Comparison of ENCODE assay signal across 16 mouse cellular contexts in genomic region chr13:78446726-78447031, GRCm38 (mm10).
A peak's percentile ranks its signal among the peaks of the same experiment; 100 is the strongest.
DNase-seq lines count a peak whose midpoint lies in the region; ATAC-seq and TF ChIP-seq lines count a peak whose summit lies in the region.
"Had no signal": no experiment of that assay in that cellular context is flagged by ENCODE, and none has a peak within 500 bp of the region (broad histone marks: within the 10 kb centered on the region; RNA-seq: fewer than 3 reads in every experiment).

No protein-coding gene starts in this region.

- peaks cover 17% of the 10 kb centered on the region for H3K4me1 ChIP-seq in hindbrain, embryonic 12.5 days
- peaks cover 46% of the 10 kb centered on the region for H3K4me1 ChIP-seq in midbrain, embryonic 10.5 days
- H3K4me1 ChIP-seq in neural tube, embryonic 13.5 days (replicated peaks) = peaks cover 24% of the 10 kb centered on the region
- H3K4me1 ChIP-seq in liver, embryonic 11.5 days (replicated peaks; ENCODE audit: control insufficient read depth, insufficient read depth, low read length) = no peaks in the 10 kb centered on the region
- H3K4me1 ChIP-seq: stomach, embryonic 15.5 days had no signal

- peak overlapping the region; percentile 21 for H3K4me3 ChIP-seq in left cerebral cortex, adult 2 months
- H3K4me3 ChIP-seq in hindbrain, embryonic 12.5 days = no peak overlapping the region
- peak overlapping the region; percentile 18; the same call in 1 of the 2 replicates for H3K4me3 ChIP-seq in midbrain, embryonic 10.5 days
- no peak overlapping the region for H3K4me3 ChIP-seq in neural tube, embryonic 13.5 days
- H3K4me3 ChIP-seq in liver, embryonic 11.5 days (ENCODE audit: low read depth, low read length) = no peak overlapping the region
- H3K4me3 ChIP-seq: heart, embryonic 10.5 days; intestine, embryonic 15.5 days; myocyte; stomach, embryonic 15.5 days had no signal

- H3K4me2 ChIP-seq in hindbrain, embryonic 12.5 days (replicated peaks) = peak overlapping the region; percentile 34; the same call in 1 of the 2 replicates
- H3K4me2 ChIP-seq in neural tube, embryonic 13.5 days = peak overlapping the region; percentile 42
- H3K4me2 ChIP-seq in liver, embryonic 11.5 days = no peak overlapping the region
- H3K4me2 ChIP-seq: intestine, embryonic 15.5 days; stomach, embryonic 15.5 days had no signal

- intact Hi-C loops in left cerebral cortex, adult 2 months (cut with DNase I) = no loop called here
- intact Hi-C loops in left cerebral cortex, postnatal 10 days (cut with DNase I) = no loop called here
- intact Hi-C loops in gastrocnemius, postnatal 14 days (cut with DNase I; ENCODE audit: low total_unique reads) = no loop called here

- no peak for TF ChIP-seq CTCF in left cerebral cortex, adult 2 months (IDR thresholded peaks at IDR 0.05)

- no peak overlapping the region for H3K9ac ChIP-seq in hindbrain, embryonic 12.5 days
- H3K9ac ChIP-seq in neural tube, embryonic 13.5 days = no peak overlapping the region
- no peak overlapping the region for H3K9ac ChIP-seq in liver, embryonic 11.5 days (ENCODE audit: low read depth, low read length)
- H3K9ac ChIP-seq: intestine, embryonic 15.5 days; stomach, embryonic 15.5 days had no signal

- no peak overlapping the region for H3K27ac ChIP-seq in left cerebral cortex, adult 2 months
- H3K27ac ChIP-seq in hindbrain, embryonic 12.5 days = no peak overlapping the region
- H3K27ac ChIP-seq in midbrain, embryonic 10.5 days (replicated peaks) = peak overlapping the region; percentile 82
- no peak overlapping the region for H3K27ac ChIP-seq in neural tube, embryonic 13.5 days (replicated peaks)
- H3K27ac ChIP-seq in liver, embryonic 11.5 days (ENCODE audit: low read depth, low read length) = no peak overlapping the region
- H3K27ac ChIP-seq: intestine, embryonic 15.5 days; stomach, embryonic 15.5 days had no signal

- WGBS in hindbrain, embryonic 12.5 days = 69% methylated on average over 5 of the region's 5 CpGs
- WGBS in midbrain, embryonic 10.5 days = 53% methylated on average over 5 of the region's 5 CpGs
- 52% methylated on average over 5 of the region's 5 CpGs for WGBS in neural tube, embryonic 13.5 days
- WGBS in liver, embryonic 11.5 days = 83% methylated on average over 5 of the region's 5 CpGs

- no peaks in the 10 kb centered on the region for H3K36me3 ChIP-seq in hindbrain, embryonic 12.5 days
- no peaks in the 10 kb centered on the region for H3K36me3 ChIP-seq in midbrain, embryonic 10.5 days
- H3K36me3 ChIP-seq in neural tube, embryonic 13.5 days = no peaks in the 10 kb centered on the region
- no peaks in the 10 kb centered on the region for H3K36me3 ChIP-seq in liver, embryonic 11.5 days (ENCODE audit: control insufficient read depth, insufficient read depth, low read length)
- H3K36me3 ChIP-seq: heart, embryonic 10.5 days; intestine, embryonic 15.5 days; stomach, embryonic 15.5 days had no signal

- 0 out of 2 replicates have a peak, but pooled peaks have one; percentile 19 for ATAC-seq in hindbrain, embryonic 12.5 days (ENCODE audit: low FRiP score)
- peak; percentile 34; the same call in 1 of the 2 replicates for ATAC-seq in neural tube, embryonic 13.5 days (ENCODE audit: low read depth)
- ATAC-seq in liver, embryonic 11.5 days (replicated peaks; ENCODE audit: low FRiP score) = no peak
- ATAC-seq: intestine, embryonic 15.5 days had no signal

- no peaks in the 10 kb centered on the region for H3K9me3 ChIP-seq in hindbrain, embryonic 12.5 days (replicated peaks)
- H3K9me3 ChIP-seq in midbrain, embryonic 10.5 days (replicated peaks) = no peaks in the 10 kb centered on the region
- no peaks in the 10 kb centered on the region for H3K9me3 ChIP-seq in neural tube, embryonic 13.5 days
- no peaks in the 10 kb centered on the region for H3K9me3 ChIP-seq in liver, embryonic 11.5 days (ENCODE audit: control insufficient read depth, low read length)
- H3K9me3 ChIP-seq: heart, embryonic 10.5 days; intestine, embryonic 15.5 days; stomach, embryonic 15.5 days had no signal

- H3K27me3 ChIP-seq in hindbrain, embryonic 12.5 days = no peaks in the 10 kb centered on the region
- peaks cover 12% of the 10 kb centered on the region for H3K27me3 ChIP-seq in midbrain, embryonic 10.5 days (ENCODE audit: low read depth, poor library complexity, severe bottlenecking)
- H3K27me3 ChIP-seq in neural tube, embryonic 13.5 days = no peaks in the 10 kb centered on the region
- H3K27me3 ChIP-seq in liver, embryonic 11.5 days (replicated peaks; ENCODE audit: control insufficient read depth, insufficient read depth, low read length) = no peaks in the 10 kb centered on the region
- H3K27me3 ChIP-seq: intestine, embryonic 15.5 days; stomach, embryonic 15.5 days had no signal

- no peak for DNase-seq in left cerebral cortex, adult 2 months (ENCODE audit: extremely low spot score in 1 of 2, low spot score in 2 of 2)
- DNase-seq in left cerebral cortex, postnatal 10 days (ENCODE audit: extremely low spot score in 1 of 2, low spot score in 2 of 2) = no peak
- no peak for DNase-seq in midbrain, embryonic 10.5 days (ENCODE audit: low spot score)
- no peak for DNase-seq in lung, postnatal 14 days
- DNase-seq in liver, embryonic 11.5 days (ENCODE audit: low spot score) = no peak
- DNase-seq in gastrocnemius, postnatal 14 days = no peak
- DNase-seq: cerebellum, postnatal 10 days; heart, postnatal 14 days; kidney, postnatal 14 days; lung, adult 18-20 months had no signal

Comparison
In these comparisons a context has a peak if more than half of its experiments do, and no peak if none do; other contexts are left out.
1. H3K4me3 ChIP-seq: peak in left cerebral cortex, adult 2 months (single experiment) and midbrain, embryonic 10.5 days (single experiment); none in hindbrain, embryonic 12.5 days (single experiment), neural tube, embryonic 13.5 days (single experiment) and liver, embryonic 11.5 days (single experiment).